Mouse (Mus musculus) adrenal gland, postnatal 25 days (tissue): ENCODE results near the gene Zfp740. TPM values are rescaled to one million over a fixed set of nuclear protein-coding genes. Genes with fewer than 3 reads are reported as not detected.

Experiments
- DNase-seq: peaks from one replicate; pipeline ENCODE4 v3.0.0; 2021; ENCODE audit warnings: mixed read lengths
- total RNA-seq: library from RNA; stranded (reverse); gene quantifications from 2 replicates; pipeline ENCODE4 v1.2.3, GENCODE M21; 2021

The Zfp740 gene
- total RNA-seq, 1 experiment from 2014 or later = 80.4 TPM

DNA sequence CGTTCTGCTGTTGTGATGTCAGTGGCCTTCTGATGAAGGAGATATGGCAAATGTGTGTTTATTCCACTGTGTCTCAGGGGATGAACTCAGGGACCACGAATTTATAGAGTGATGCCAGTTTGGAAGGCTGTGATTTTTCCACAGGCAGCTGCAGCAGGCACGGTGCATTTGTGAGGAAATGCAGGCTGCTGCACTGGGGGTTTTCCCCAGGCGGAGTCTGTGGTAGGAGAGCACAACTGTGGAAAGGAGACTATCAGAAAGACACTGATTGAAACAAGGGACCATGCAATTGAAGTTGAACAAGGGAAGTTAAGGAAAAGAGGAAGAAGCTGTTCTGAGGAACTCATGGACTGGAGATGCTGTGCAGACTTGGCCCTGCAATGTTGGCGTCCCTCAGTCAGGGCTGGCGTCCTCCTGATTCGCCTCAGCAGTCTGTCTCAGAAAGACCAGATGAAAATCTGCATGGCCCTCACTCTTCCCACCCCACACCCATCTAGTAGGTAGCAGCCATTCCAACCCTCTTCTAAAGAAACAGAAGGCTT lies 10.7 kb upstream of the Zfp740 start:
- no peak for DNase-seq

DNA sequence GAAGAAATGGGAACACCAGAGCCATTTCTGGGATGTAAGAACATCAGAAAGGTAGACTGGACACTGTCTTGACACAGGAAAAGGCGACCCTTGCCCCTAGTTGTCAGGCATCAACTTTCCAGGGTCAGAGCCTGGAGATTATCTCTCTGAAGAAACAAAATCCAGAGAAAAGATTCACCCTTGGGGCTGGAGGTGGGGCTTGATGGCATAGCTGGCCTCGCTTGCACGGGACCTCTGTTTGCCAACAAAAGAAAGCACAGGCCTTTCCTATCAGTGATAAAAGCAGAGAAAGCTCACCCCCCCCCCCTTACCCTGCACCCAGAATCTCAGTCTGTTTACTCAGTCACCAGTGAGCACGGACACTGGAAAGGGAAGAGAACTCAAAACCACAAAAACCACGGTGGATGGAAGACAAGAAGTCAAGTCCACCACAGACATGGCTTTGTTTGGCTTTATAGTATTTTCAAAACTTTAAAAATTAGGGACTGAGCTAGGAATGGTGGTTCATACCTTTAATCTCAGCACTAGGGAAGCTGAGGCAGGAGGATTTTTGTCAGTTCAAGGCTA lies 10.1 kb upstream of the Zfp740 start:
- no peak for DNase-seq

DNA sequence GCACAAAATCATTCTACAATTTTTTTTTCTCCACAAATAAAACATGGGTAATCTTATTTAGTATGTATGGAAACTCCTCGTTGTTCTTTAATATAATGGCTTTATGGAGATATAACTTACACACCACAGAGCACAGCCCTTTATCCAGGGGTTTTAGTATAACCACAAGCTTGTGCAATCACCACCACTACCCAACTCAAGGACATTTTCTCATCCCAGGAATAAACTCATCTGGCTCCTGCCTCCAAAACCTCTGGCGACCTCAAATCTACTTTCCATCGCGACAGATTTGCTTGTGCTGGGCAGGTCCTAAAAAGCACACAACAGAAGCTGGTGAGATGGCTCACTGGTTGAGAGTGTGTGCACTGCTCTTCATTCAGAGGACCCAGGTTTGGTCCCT lies 9.4 kb upstream of the Zfp740 start:
- no peak for DNase-seq

DNA sequence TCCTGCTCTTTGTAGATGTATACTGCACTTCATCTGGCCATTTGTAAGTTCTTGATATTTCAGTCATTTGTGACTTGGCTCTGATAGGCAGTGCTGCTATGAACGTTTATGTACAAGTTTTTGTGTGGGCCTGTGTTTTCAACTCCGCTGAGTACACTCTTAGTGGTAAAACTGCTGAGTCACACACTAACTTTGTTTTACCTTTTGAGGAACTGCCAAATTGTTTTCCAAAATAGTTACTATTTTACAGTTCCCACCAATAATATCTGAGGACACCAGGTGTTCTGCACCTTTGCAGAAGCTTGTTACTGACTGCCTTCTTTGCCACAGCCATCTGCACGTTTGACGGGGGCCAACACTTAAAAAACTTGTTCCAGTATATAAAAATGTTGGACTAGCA lies 8.6 kb upstream of the Zfp740 start:
- no peak for DNase-seq

DNA sequence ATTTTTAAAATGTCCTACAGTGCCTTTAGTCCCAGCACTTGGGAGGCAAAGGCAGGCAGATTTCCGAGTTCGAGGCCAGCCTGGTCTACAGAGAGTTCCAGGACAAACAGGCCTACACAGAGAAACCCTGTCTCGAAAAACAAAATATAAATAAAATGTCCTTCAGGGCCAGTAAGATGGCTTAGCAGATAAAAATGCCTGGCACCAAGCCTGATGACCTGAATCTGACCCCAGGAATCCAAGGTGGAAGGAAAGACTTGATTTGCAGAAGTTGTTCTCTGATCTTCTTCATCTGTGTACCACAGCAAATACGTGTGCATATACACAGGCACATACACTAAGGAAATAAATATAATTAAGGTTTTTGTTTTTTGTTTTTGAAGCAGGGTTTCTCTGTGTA lies 7.7 kb upstream of the Zfp740 start:
- no peak for DNase-seq

DNA sequence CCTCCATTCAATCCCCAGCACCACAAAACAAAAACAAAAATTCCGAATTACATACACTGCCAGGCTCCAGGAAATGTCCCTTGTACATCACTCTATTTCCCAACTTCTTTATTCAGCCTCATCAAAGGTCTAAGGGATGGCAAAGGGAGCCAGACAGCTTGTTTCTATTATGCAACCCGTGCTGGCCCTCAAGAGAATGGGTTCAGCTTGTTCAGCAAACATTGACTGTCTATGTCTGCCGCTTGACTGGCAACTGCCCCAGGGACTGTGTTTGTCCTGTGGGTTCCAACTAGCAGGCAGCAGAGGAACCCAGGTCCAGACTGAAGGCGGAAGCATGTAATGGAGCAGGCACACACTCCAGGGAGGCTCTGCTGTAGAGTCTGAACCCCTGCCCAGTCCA lies 4.2 kb upstream of the Zfp740 start:
- no peak for DNase-seq

DNA sequence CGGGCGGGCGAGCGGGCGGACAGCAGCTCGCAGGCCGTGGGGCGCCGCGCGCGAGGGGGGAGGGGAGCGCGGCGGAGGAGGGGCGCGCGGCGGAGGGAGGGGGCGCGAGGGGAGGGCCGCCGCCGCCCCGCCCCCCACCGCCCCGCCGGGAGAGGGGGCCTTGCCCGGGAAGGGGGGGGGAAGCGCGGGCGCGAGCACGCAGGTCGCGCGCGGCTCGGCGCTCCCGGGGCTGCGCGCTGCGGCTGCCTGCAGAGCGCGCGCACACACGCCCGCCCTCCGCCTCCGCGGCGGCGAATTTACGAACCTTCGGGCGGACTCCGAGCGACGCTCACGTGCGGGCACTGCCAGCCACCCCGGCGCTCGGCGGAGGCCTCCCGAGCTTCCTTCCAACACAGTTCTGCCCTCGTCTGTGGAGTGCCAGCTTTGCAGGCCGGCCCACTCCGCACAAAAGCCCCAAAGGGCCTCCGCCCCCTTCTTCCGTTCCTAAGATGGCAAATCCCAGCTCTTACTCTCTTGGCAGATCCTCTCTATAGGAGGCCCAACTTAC lies 859 bp downstream of the Zfp740 start:
- DNase-seq = peak; percentile 77

DNA sequence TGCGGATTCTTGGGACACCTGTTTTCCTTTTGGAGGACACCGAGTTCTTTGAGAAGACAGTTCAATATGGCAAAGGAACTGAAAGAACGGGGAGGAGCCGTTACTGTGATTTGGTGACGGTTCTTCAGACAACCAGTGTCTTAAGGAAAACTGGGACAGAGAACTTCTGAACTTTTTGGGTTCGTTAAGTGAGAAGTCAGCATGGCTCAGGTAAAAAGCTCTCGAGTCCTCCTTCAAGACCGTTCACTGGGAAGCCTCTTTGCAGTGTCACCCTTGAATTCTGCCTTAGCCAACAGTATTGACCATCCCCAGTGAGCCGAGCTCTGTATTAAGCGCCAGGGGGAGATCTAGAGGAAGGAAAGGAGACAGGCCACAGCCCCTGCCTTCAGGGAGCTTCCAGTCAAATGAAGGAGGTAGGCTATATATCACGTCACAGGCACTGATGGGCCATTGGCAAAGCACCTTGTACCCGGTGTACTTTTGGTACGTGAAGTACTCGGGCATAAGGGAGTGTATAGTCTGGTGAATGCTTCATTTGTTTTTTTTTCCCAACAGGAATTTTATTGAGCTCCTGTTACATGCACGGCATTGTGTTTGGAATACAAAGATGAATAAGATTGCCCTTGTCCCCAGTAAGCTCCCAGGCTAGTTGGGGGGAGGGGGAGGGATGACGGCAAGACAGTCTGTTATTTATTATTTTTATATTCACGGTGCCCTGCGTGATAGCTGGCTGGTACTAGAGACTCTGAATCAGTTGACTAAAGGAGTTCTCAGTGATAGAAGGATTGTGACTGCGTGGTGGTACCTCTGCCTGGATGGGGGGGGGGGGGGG lies 1.8 kb downstream of the Zfp740 start, which contains the start of gene Csad:
Csad (minus strand) TSS at position 51 of the 832 bp plus-strand sequence.
- no peak for DNase-seq

DNA sequence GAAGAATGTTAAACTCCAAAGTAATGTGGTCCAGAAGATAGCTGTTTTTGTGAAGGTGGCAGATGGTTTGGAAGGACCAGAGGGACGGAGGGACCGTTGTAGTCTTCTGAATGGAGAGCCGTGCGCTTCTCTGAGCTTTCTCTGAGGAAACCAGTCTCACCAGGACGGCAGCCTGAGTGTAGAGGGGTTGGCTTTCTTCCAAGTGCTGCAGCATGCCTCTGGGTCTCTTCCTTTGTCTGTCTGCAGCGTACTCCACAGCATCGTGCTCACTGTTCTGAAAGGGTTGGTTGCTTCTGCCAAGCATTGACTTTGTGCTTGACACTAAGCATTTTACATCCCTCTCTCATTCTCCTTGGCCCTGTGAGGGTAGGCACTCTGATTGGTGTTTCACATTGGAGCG lies 2.7 kb downstream of the Zfp740 start:
- DNase-seq = no peak

DNA sequence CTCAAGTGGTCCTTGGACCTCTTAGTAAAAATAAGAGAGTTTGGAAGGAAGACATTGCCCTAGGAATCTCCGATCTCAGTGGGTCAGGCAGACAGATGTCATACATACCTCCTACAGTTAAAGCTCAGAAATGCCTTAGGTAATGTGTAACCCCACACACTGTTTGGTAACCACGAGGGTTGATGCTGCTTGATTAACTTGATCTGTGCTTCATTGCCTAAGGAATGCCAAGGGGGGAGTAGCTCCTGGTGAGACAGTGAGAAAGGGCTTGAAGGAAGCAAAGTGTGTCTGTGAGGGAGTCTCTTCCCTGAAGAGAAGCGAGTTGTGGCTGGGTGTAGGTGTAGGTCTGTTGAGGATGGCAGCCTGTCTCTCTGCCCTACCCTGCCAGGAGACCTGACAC lies 4.3 kb downstream of the Zfp740 start:
- no peak for DNase-seq

DNA sequence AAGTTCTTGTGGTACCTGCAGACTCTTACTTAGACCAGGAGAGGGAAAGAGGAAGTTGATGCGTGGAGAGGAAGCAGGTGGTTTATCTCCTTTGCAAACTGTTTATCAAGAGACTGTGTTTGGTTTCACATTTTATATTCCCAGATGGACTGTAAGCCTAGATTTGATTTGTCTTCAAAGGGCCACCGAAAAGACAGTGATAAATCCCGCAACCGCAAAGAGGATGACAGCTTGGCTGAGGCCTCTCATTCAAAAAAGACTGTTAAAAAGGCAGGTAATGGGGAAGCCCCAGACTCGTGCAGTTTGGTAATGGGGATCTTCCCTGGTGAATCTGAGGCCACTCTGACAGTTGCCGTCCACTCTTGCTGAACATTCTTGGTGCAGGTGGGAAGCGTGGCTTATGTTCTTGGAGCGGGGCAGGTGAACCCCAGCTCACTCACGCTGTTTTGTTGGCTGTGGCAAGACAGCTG lies 5.1 kb downstream of the Zfp740 start:
- no peak for DNase-seq

DNA sequence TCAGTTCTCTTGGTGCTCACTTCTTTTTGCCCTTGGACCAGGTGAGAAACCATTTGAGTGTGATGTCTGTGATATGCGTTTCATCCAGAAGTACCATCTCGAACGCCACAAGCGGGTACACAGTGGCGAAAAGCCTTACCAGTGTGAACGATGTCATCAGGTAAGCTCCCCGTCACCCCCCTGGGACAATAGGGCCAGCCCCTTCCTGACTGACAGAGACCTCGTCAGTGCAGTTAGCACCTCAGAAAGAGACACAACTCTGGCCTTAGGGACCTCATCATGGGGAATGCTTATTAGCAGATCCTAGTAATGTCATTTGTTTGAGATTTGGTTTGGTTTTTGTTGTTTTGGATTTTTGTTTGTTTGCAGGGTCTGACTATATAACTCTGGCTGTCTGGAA lies 6.1 kb downstream of the Zfp740 start:
- no peak for DNase-seq

DNA sequence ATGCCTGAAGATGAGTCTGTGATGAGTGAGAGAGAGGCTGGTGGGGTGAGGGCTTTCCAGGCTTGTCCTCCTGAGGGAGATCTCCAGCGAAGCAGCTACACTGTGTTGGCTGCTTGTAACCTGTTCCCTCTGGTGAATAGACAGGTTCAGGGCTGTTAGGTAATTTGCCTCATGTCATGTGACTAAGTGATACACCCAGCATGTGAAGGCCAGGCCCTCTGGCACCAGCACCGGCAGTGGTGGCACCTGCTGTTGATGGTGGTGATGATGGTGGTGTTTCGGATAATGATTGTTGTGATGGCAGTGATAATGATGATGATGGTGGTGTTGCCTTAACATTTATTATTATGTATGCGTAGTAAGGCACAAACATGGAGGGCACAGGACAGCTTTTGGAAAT lies 7.8 kb downstream of the Zfp740 start:
- no peak for DNase-seq

DNA sequence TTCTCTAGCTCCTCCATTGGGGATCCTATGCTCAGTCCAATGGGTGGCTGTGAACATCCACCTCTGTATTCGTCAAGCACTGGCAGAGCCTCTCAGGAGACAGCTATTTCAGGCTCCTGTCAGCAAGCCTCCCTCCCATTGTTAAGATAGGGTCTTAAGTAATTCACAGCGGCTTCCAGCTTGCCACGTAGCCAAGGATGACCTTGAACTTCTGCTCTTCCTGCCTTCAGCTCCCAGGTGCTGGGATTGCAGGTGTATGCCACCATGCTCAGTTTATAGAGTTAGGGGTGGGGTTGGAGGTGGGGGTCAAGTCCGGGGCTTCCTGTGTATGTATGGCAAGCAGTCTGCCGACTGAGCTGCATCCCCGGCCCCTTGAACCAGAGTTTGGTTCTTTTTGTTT lies 8.8 kb downstream of the Zfp740 start:
- no peak for DNase-seq

DNA sequence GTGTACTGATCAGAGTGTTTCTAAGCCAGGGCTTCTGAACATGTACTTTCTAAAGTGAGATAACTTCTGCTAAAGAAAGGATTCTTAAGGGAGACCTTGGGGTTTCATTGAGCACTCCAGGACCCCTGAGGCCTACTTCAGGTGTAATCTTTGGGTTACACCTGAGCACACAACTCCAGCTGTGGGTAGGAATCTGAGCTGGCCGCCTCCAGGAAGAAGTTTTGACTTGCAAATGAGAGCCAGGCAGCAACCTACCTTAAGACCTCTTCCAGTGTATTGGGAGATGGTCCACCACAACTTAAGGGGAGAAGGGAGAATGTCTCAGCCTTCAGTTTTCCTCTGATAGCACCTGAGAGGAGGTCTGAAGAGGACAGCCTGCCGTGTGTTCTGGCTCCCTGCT lies 11.1 kb downstream of the Zfp740 start:
- no peak for DNase-seq

DNA sequence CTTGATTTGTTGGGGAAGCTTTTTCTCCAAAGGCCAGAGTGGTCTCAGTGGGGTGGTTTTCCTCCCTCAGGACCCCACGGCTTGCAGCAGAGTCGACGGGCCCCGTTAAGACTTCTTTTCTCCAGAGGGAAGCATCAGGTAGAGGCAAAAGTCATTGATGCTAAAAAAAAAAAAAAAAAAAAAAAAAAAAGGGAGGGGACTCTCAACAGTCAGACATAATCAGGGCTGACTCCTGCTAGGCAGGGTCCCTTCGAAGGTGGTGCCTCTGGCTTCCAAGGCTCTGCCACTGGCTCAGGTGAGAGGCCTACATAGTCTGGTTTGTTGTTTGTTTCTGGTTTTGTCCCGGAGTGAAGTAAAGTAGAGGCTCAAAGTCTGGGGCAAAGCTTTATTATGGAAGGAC lies 12.6 kb downstream of the Zfp740 start:
- no peak for DNase-seq

DNA sequence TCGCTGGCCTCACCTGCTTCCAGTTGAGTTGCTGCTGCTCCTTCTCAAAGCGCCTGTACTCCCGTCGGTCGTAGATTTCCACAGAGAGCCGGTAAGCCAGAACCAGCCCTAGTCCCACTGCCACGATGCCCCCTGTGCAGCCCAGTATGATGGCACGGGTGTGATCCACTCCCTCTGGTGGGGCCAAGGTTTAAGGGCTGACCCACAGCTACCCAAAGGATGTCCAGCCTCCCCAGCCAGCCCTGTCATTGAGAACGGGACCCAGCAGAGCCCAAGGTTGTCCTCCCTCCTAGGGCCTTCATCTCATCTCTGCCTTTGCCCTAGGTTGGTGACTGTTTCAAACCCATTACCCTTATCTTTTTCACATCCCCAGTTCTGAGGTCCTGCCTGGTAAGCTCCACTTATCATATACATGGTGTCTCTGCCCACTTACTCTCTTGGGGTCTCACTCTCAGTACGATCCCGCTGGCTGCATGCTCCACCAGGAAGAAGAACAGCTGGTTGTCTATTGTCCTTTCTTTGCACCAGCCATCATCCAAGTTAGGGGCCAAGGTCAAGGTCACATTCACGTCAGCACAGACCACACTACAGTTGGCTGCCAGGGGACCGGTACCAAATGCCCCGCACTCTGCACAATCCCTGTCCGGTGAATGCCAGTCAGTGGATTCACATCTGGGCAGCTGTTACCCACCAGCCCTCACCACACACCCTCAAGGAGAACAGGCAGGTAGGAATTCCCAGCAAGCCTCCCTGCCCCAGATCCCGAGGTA lies 13.6 kb downstream of the Zfp740 start:
- no peak for DNase-seq

DNA sequence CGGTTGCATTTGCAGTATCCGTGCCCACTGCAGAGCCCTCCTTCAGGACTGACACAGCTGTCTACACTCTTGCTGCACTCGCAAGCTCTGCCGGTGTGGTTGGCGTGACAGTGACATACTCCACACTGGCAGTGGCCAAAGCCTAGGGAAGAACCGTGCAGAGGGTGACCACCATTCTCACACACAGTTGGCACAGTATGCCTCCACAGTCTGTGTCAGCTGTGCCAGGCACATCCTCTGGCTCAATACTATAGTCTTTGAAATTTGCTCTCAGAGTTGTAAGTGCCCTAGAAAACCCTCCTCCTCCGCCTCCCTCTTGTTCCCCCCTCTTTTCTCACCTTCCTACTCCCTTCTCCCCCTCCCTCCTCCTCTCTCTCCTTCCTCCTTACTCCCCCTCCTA lies 14.3 kb downstream of the Zfp740 start:
- DNase-seq = no peak

DNA sequence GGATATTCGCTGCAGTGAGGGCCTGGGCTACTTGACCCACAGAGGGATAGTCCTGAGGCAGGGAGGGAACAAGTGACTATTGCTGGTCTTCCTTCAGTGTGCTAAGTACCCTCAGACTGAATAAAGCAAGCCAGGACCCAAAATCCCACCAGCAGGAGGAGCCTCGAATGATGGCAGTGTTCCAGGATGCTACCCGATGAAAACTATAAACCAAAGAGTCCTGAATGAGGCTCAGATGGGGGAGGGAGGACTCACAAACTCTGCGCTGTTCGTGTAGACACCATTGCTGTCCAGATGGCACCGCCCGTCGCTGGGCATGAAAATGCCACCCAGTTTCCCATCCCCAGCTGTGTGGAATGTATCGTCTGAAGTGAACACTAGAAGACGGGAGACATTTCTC lies 19.3 kb downstream of the Zfp740 start:
- no peak for DNase-seq

DNA sequence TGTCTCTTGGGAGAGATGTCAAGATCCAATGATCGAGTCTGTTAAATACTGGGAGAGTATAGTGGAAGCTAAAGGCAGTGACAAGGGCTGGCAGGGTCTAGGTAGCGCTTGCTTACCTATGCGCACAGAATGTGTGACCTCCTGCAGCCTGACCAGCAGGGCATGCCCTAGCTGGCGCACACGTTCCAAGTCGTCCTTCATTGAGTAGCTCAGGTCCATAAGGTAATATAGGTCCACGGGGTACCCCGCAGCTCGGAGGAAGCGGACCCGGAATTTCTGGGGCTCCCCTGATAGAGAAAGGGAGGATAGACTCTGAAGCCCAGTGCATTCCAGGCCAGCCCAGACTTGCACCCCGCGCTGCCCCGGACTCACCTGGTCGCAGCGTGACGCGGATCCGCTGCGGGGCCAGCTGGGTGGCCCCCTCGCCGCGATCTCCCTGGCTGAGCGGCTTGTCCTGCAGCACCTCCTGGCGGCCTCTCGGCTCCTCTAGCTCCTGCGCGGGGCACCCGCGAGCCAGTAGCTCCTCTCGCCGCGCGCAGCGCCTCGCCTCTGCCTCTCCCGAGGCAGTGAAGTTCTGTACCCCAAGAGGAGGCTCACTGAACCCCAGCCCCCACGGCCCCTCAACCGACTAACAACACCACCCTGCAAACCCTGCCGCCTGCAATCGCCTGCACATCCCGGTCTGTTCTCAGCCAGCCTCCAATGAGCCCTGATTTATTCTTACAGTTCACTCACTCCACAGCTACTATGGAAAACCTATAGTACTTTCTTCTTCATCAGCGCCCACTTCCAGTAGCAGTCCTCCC lies 21.3 kb downstream of the Zfp740 start:
- DNase-seq = peak; percentile 85

DNA sequence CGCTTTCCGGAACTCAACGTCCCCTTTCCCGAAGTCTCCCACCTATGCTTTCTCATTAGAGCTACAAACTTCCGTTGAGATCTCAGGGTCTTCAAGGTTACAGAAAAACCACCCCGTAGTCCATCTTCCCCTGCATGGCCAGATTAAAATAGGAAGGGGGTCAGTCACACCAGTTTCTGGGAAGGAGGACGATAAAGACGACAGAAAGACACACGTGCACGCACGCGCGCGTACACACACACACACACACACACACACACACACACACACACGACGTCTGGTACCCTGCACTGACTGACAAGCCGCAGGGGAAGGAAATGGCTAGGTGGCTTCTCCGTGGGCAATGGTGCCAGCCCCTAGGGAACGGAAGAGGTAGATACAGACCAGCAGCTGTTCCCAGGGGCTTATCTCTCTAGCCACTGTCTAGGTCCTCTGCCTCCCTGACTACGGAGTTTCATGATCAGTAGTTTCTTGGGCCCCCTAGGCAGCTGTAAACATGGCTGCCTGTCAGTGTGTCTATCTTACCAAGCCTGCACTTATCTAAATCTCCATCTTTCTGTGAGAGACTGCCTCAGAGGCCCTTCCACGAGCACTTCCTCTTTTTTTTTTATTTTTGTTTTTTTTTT lies 22.1 kb downstream of the Zfp740 start:
- DNase-seq = no peak
